Mouse (Mus musculus): ENCODE results near the gene Atp5d. TPM values are rescaled to one million over a fixed set of nuclear protein-coding genes. Genes with fewer than 3 reads are reported as not detected.

The Atp5d gene
- polyA plus RNA-seq, 1 experiment from 2014 or later: 529 TPM

DNA sequence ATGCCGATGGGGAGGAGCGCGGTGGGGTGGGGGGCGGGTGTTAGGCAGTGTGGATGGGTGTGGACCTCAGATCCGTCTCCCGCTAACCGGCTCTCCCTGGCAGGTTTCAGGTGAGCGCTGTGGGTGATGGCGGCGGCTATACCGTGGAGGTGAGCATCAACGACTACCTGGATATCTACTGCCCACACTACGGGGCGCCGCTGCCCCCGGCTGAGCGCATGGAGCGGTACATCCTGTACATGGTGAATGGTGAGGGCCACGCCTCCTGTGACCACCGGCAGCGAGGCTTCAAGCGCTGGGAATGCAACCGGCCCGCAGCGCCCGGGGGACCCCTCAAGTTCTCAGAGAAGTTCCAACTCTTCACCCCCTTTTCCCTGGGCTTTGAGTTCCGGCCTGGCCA, 48.2 kb downstream of the Atp5d start:
- TF ChIP-seq CTCF (IDR thresholded peaks at IDR 0.05; ENCODE audit: low read depth): no peak
- no peak for DNase-seq
- Histone ChIP-seq H3K9ac (no peak overlapping the region), H3K36me3 (ENCODE audit: insufficient read depth) (peaks cover 28% of the 10 kb centered on the region), H3K4me1 (ENCODE audit: insufficient read depth) (no peaks in the 10 kb centered on the region), H3K27me3 (ENCODE audit: insufficient read depth, low read length) (peaks cover 31% of the 10 kb centered on the region), H3K9me3 (ENCODE audit: low read depth, low read length) (no peaks in the 10 kb centered on the region), H3K27ac (ENCODE audit: low read depth) (no peak overlapping the region), H3K4me3 (ENCODE audit: low read depth, low read length) (no peak overlapping the region), H3K4me2 (no peak overlapping the region)
- ATAC-seq (ENCODE audit: insufficient read depth): no peak
- 62% methylated on average over 27 of the region's 27 CpGs for WGBS

DNA sequence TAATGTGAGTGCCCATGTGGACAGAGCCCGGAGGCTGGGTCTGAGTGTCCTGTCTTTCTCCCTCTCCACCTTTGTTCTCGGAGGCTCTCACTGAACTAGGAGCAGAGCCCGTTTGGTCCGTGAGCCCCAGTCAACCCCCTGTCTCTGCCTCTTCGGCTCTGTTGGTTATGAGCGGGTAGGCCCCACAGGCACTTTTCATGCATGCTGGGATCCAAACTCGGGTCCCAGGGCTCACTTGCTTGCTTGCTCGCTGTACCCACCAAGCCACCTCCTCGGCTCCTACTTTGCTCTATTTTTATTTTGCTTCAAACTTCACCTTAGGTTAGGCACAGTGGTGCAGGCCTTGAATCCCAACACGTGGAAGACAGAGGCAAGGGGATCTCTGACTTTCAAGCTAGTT, 49.3 kb downstream of the Atp5d start:
- peaks cover 31% of the 10 kb centered on the region for H3K27me3 ChIP-seq (ENCODE audit: insufficient read depth, low read length)
- DNase-seq (no peak), ATAC-seq (ENCODE audit: insufficient read depth) (no peak)
- no peak overlapping the region for H3K4me3 ChIP-seq (ENCODE audit: low read depth, low read length)
- H3K9me3 ChIP-seq (ENCODE audit: low read depth, low read length): no peaks in the 10 kb centered on the region
- no peaks in the 10 kb centered on the region for H3K4me1 ChIP-seq (ENCODE audit: insufficient read depth)
- no peak for TF ChIP-seq CTCF (IDR thresholded peaks at IDR 0.05; ENCODE audit: low read depth)
- WGBS: 89% methylated on average over 10 of the region's 10 CpGs
- peaks cover 26% of the 10 kb centered on the region for H3K36me3 ChIP-seq (ENCODE audit: insufficient read depth)
- no peak overlapping the region for H3K9ac ChIP-seq
- H3K4me2 ChIP-seq: no peak overlapping the region
- no peak overlapping the region for H3K27ac ChIP-seq (ENCODE audit: low read depth)

DNA sequence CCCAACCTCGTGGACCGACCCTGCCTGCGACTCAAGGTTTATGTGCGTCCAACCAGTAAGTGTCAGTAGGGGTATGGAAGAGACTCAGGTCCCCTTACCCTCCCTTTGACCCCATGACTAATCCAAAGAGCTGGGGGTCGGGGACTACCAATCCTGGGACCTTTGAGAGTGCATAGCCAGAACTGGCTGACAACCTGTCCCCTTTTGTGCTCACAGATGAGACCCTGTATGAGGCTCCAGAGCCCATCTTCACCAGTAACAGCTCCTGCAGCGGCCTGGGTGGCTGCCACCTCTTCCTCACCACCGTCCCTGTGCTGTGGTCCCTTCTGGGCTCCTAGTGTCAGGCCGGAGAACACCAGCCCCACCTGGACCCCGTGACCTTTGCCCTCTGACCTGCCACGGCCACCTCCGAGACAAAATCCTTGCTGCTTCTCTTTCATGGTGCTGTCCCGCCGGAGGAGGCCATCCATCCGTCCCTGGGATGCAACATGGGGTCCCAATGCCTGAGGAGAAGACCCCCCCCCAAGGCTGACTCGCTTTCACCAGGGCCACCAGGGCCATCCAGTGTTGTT, 50.1 kb downstream of the Atp5d start:
- TF ChIP-seq CTCF (IDR thresholded peaks at IDR 0.05; ENCODE audit: low read depth): no peak
- Histone ChIP-seq H3K4me2 (no peak overlapping the region), H3K27me3 (ENCODE audit: insufficient read depth, low read length) (peaks cover 31% of the 10 kb centered on the region), H3K9ac (no peak overlapping the region), H3K36me3 (ENCODE audit: insufficient read depth) (peaks cover 26% of the 10 kb centered on the region), H3K4me1 (ENCODE audit: insufficient read depth) (no peaks in the 10 kb centered on the region), H3K27ac (ENCODE audit: low read depth) (no peak overlapping the region), H3K9me3 (ENCODE audit: low read depth, low read length) (no peaks in the 10 kb centered on the region), H3K4me3 (ENCODE audit: low read depth, low read length) (no peak overlapping the region)
- DNase-seq (no peak), ATAC-seq (ENCODE audit: insufficient read depth) (no peak)
- WGBS: 78% methylated on average over 15 of the region's 15 CpGs

DNA sequence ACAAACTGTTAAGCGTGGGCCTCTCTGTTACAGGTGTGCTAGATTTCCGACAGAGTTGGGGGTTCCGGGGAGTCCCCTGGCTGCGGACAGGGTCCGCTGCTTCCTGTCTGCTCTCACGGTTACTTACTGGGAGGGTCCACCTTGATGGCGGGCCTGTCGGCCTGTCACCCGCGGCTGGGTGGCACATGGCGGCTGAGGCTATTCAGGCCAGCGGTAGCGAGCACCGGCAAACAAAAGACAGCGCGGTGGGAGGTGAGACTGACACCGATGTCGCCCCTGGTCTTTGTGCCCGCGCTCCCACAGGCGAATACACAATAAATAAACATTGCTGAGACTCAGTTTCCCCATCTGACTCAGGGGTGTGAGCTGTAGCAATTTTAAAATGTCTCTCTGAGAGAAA, 51.6 kb downstream of the Atp5d start:
- peak overlapping the region; percentile 42 for H3K4me3 ChIP-seq (ENCODE audit: low read depth, low read length)
- no peaks in the 10 kb centered on the region for H3K9me3 ChIP-seq (ENCODE audit: low read depth, low read length)
- no peak for DNase-seq
- no peak for ATAC-seq (ENCODE audit: insufficient read depth)
- H3K27ac ChIP-seq (ENCODE audit: low read depth): no peak overlapping the region
- peak overlapping the region; percentile 71 for H3K4me2 ChIP-seq
- WGBS: 10% methylated on average over 21 of the region's 21 CpGs
- peaks cover 26% of the 10 kb centered on the region for H3K36me3 ChIP-seq (ENCODE audit: insufficient read depth)
- no peak for TF ChIP-seq CTCF (IDR thresholded peaks at IDR 0.05; ENCODE audit: low read depth)
- peak overlapping the region; percentile 44; the same call in 1 of the 2 replicates for H3K9ac ChIP-seq
- peaks cover 31% of the 10 kb centered on the region for H3K27me3 ChIP-seq (ENCODE audit: insufficient read depth, low read length)
- H3K4me1 ChIP-seq (ENCODE audit: insufficient read depth): no peaks in the 10 kb centered on the region

DNA sequence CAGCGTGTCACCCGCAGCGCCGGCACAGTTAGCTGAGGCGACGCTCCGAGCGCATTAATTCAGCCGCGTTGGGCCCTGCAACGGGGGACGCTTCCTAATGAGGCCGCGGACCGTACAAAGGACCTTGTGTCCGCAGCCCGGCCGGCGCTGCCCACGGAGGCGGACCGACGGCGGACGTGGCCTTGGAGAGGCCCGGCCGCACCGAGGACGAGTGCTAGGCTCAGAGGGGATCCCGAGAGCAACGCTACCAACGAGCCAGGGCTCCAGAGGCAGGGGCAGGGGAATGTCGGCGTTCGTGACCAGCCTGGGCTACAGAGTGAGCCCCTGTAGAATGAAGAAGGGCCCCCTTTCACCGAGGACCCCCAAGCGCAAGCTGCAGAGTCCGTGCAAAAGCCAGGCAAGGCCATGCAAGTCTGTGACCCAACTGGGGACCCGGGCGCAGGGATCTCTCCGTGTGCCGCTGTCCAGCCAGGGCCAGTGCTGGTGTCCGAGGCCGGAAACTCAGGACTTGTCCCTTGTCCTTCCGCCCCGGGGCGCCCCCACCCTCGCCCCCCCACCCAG, 52.1 kb downstream of the Atp5d start:
- H3K36me3 ChIP-seq (ENCODE audit: insufficient read depth): peaks cover 26% of the 10 kb centered on the region
- no peak overlapping the region for H3K27ac ChIP-seq (ENCODE audit: low read depth)
- H3K4me3 ChIP-seq (ENCODE audit: low read depth, low read length): peak overlapping the region; percentile 42
- no peaks in the 10 kb centered on the region for H3K4me1 ChIP-seq (ENCODE audit: insufficient read depth)
- H3K9ac ChIP-seq: peak overlapping the region; percentile 44
- under 1% methylated on average over 46 of the region's 48 CpGs for WGBS
- peak overlapping the region; percentile 71 for H3K4me2 ChIP-seq
- no peak for TF ChIP-seq CTCF (IDR thresholded peaks at IDR 0.05; ENCODE audit: low read depth)
- H3K27me3 ChIP-seq (ENCODE audit: insufficient read depth, low read length): peaks cover 31% of the 10 kb centered on the region
- peak; percentile 63 for DNase-seq
- no peaks in the 10 kb centered on the region for H3K9me3 ChIP-seq (ENCODE audit: low read depth, low read length)
- peak; percentile 51 for ATAC-seq (ENCODE audit: insufficient read depth)

DNA sequence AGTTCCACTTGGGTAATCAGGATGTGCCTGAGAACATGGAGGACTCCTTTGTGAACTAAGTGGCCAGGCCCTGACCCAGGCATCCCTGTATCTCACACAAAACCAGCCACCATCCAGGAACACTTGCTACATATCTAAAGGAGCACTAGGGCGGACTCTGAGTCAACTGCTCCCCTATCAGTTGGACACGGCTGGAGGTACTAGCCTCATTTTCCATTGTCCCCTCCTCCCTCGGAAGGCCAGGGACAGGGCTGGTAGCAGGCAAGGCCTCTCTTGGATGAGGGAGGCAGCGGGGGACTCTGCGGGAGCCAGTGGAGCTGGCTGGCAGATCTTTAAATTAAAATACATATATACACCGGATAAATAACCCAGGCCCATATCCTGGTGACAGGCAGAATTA, 55.5 kb downstream of the Atp5d start:
- H3K4me1 ChIP-seq (ENCODE audit: insufficient read depth): no peaks in the 10 kb centered on the region
- peaks cover 25% of the 10 kb centered on the region for H3K27me3 ChIP-seq (ENCODE audit: insufficient read depth, low read length)
- no peak overlapping the region for H3K27ac ChIP-seq (ENCODE audit: low read depth)
- DNase-seq (no peak), ATAC-seq (ENCODE audit: insufficient read depth) (no peak)
- H3K36me3 ChIP-seq (ENCODE audit: insufficient read depth): peaks cover 2% of the 10 kb centered on the region
- 76% methylated on average over 6 of the region's 6 CpGs for WGBS
- no peak overlapping the region for H3K4me2 ChIP-seq
- no peaks in the 10 kb centered on the region for H3K9me3 ChIP-seq (ENCODE audit: low read depth, low read length)
- no peak overlapping the region for H3K4me3 ChIP-seq (ENCODE audit: low read depth, low read length)
- no peak overlapping the region for H3K9ac ChIP-seq
- no peak for TF ChIP-seq CTCF (IDR thresholded peaks at IDR 0.05; ENCODE audit: low read depth)

DNA sequence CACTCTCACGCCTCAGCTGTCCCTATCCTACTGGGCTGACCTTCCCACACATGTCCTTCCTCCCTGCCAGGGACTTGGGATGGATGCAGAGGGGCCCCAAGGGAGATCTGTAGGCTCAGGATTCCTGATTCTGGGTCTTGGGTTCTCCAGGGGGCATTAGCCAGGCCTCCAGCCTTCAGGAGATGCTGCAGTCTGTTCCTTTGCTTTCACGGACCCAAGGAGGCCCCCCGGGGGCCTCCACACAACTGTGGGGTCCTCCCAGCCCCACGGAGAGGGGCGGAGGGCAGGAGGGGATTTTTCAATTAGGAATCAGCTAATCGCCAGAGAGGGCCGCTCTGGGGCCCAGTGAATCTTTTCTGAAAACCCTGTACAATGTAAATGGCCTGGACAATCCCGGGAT, 56.0 kb downstream of the Atp5d start:
- Histone ChIP-seq H3K27me3 (ENCODE audit: insufficient read depth, low read length) (peaks cover 22% of the 10 kb centered on the region), H3K9ac (no peak overlapping the region), H3K4me1 (ENCODE audit: insufficient read depth) (no peaks in the 10 kb centered on the region), H3K4me3 (ENCODE audit: low read depth, low read length) (no peak overlapping the region), H3K36me3 (ENCODE audit: insufficient read depth) (no peaks in the 10 kb centered on the region), H3K4me2 (no peak overlapping the region), H3K27ac (ENCODE audit: low read depth) (no peak overlapping the region), H3K9me3 (ENCODE audit: low read depth, low read length) (no peaks in the 10 kb centered on the region)
- no peak for TF ChIP-seq CTCF (IDR thresholded peaks at IDR 0.05; ENCODE audit: low read depth)
- no peak for DNase-seq
- WGBS: 59% methylated on average over 8 of the region's 8 CpGs
- ATAC-seq (ENCODE audit: insufficient read depth): no peak

Other genes with a start within 250 kb of the Atp5d start
- not detected in 2 replicates for gene Cfd, start 247.8 kb upstream of the Atp5d start, polyA plus RNA-seq (2014; fragmentation: Nextera tagmentation; extraction: Ambion mirVana)
- gene Med16, start 229.7 kb upstream of the Atp5d start, polyA plus RNA-seq (2014; fragmentation: Nextera tagmentation; extraction: Ambion mirVana): 55.5 and 58.7 TPM in 2 replicates
- 4.1 TPM in 1 of 2 replicates, not detected in the other for gene Gm26602, start 227.8 kb upstream of the Atp5d start, polyA plus RNA-seq (2014; fragmentation: Nextera tagmentation; extraction: Ambion mirVana)
- 0.70 and 1.2 TPM in 2 replicates for gene Kiss1r, start 221.7 kb upstream of the Atp5d start, polyA plus RNA-seq (2014; fragmentation: Nextera tagmentation; extraction: Ambion mirVana)
- gene R3hdm4, start 217.4 kb upstream of the Atp5d start, polyA plus RNA-seq (2014; fragmentation: Nextera tagmentation; extraction: Ambion mirVana): 127 and 132 TPM in 2 replicates
- 5.1 and 5.4 TPM in 2 replicates for gene Arid3a, start 211.6 kb upstream of the Atp5d start, polyA plus RNA-seq (2014; fragmentation: Nextera tagmentation; extraction: Ambion mirVana)
- gene Wdr18, start 178.5 kb upstream of the Atp5d start, polyA plus RNA-seq (2014; fragmentation: Nextera tagmentation; extraction: Ambion mirVana): 113 and 124 TPM in 2 replicates
- 0.30 and 0.41 TPM in 2 replicates for gene Grin3b, start 167.9 kb upstream of the Atp5d start, polyA plus RNA-seq (2014; fragmentation: Nextera tagmentation; extraction: Ambion mirVana)
- gene Tmem259, start 154.3 kb upstream of the Atp5d start, polyA plus RNA-seq (2014; fragmentation: Nextera tagmentation; extraction: Ambion mirVana): 19.3 and 23.4 TPM in 2 replicates
- gene Cnn2, start 150.0 kb upstream of the Atp5d start, polyA plus RNA-seq (2014; fragmentation: Nextera tagmentation; extraction: Ambion mirVana): 354 and 364 TPM in 2 replicates
- gene Abca7, start 142.1 kb upstream of the Atp5d start, polyA plus RNA-seq (2014; fragmentation: Nextera tagmentation; extraction: Ambion mirVana): 3.0 and 3.5 TPM in 2 replicates
- 11.2 and 13.2 TPM in 2 replicates for gene Arhgap45, start 122.0 kb upstream of the Atp5d start, polyA plus RNA-seq (2014; fragmentation: Nextera tagmentation; extraction: Ambion mirVana)
- 240 and 258 TPM in 2 replicates for gene Polr2e, start 98.8 kb upstream of the Atp5d start, polyA plus RNA-seq (2014; fragmentation: Nextera tagmentation; extraction: Ambion mirVana)
- 471 and 474 TPM in 2 replicates for gene Gpx4, start 91.5 kb upstream of the Atp5d start, polyA plus RNA-seq (2014; fragmentation: Nextera tagmentation; extraction: Ambion mirVana)
- gene Sbno2, start 33.1 kb upstream of the Atp5d start, polyA plus RNA-seq (2014; fragmentation: Nextera tagmentation; extraction: Ambion mirVana): 13.9 and 16.3 TPM in 2 replicates
- gene Stk11, start 22.8 kb upstream of the Atp5d start, polyA plus RNA-seq (2014; fragmentation: Nextera tagmentation; extraction: Ambion mirVana): 28.7 and 29.7 TPM in 2 replicates
- gene Cbarp, start 2.2 kb downstream of the Atp5d start, polyA plus RNA-seq (2014; fragmentation: Nextera tagmentation; extraction: Ambion mirVana): 3.8 and 5.5 TPM in 2 replicates
- 32.6 and 34.2 TPM in 2 replicates for gene Midn, start 9.6 kb downstream of the Atp5d start, polyA plus RNA-seq (2014; fragmentation: Nextera tagmentation; extraction: Ambion mirVana)
- 71.8 and 71.9 TPM in 2 replicates for gene Cirbp, start 27.4 kb downstream of the Atp5d start, polyA plus RNA-seq (2014; fragmentation: Nextera tagmentation; extraction: Ambion mirVana)
- 8.3 and 9.7 TPM in 2 replicates for gene 1600002K03Rik, start 34.3 kb downstream of the Atp5d start, polyA plus RNA-seq (2014; fragmentation: Nextera tagmentation; extraction: Ambion mirVana)
- 19.6 and 22.7 TPM in 2 replicates for gene Efna2, start 40.9 kb downstream of the Atp5d start, polyA plus RNA-seq (2014; fragmentation: Nextera tagmentation; extraction: Ambion mirVana)
- 56.8 and 63.4 TPM in 2 replicates for gene Mum1, start 87.8 kb downstream of the Atp5d start, polyA plus RNA-seq (2014; fragmentation: Nextera tagmentation; extraction: Ambion mirVana)
- 318 and 319 TPM in 2 replicates for gene Ndufs7, start 110.5 kb downstream of the Atp5d start, polyA plus RNA-seq (2014; fragmentation: Nextera tagmentation; extraction: Ambion mirVana)
- 26.8 and 29.4 TPM in 2 replicates for gene Gamt, start 122.4 kb downstream of the Atp5d start, polyA plus RNA-seq (2014; fragmentation: Nextera tagmentation; extraction: Ambion mirVana)
- 44.9 and 49.3 TPM in 2 replicates for gene Dazap1, start 122.9 kb downstream of the Atp5d start, polyA plus RNA-seq (2014; fragmentation: Nextera tagmentation; extraction: Ambion mirVana)
- 1,192 and 1,202 TPM in 2 replicates for gene Rps15, start 153.8 kb downstream of the Atp5d start, polyA plus RNA-seq (2014; fragmentation: Nextera tagmentation; extraction: Ambion mirVana)
- 0.62 and 0.96 TPM in 2 replicates for gene Apc2, start 157.3 kb downstream of the Atp5d start, polyA plus RNA-seq (2014; fragmentation: Nextera tagmentation; extraction: Ambion mirVana)
- 41.7 and 41.8 TPM in 2 replicates for gene 2310011J03Rik, start 181.9 kb downstream of the Atp5d start, polyA plus RNA-seq (2014; fragmentation: Nextera tagmentation; extraction: Ambion mirVana)
- 3.8 and 4.2 TPM in 2 replicates for gene Pcsk4, start 190.9 kb downstream of the Atp5d start, polyA plus RNA-seq (2014; fragmentation: Nextera tagmentation; extraction: Ambion mirVana)
- 10.5 and 12.2 TPM in 2 replicates for gene Reep6, start 191.3 kb downstream of the Atp5d start, polyA plus RNA-seq (2014; fragmentation: Nextera tagmentation; extraction: Ambion mirVana)
- 0.68 and 1.2 TPM in 2 replicates for gene Adamtsl5, start 209.8 kb downstream of the Atp5d start, polyA plus RNA-seq (2014; fragmentation: Nextera tagmentation; extraction: Ambion mirVana)
- 0.61 and 0.77 TPM in 2 replicates for gene Plk5, start 217.8 kb downstream of the Atp5d start, polyA plus RNA-seq (2014; fragmentation: Nextera tagmentation; extraction: Ambion mirVana)
- 7.4 and 8.6 TPM in 2 replicates for gene Mex3d, start 249.0 kb downstream of the Atp5d start, polyA plus RNA-seq (2014; fragmentation: Nextera tagmentation; extraction: Ambion mirVana)